Mouse (Mus musculus): ENCODE results near the gene Pcca.
A peak's percentile ranks its signal among the peaks of the same experiment; 100 is the strongest.
"Not testable (repeated sequence)": the region's sequence is repeated elsewhere in the genome, so short reads cannot be mapped to it uniquely, and the experiment has no call there.

Gene Pcca

GRCm38 (mm10) chr14:122560893-122561452 lies 26.8 kb downstream of the Pcca start:
- not testable (repeated sequence) for DNase-seq (ENCODE audit: low read depth, low spot score)

GRCm38 (mm10) chr14:122570862-122571261 lies 36.7 kb downstream of the Pcca start:
- no peak for DNase-seq (ENCODE audit: low read depth, low spot score)

GRCm38 (mm10) chr14:122574064-122574751 lies 40.1 kb downstream of the Pcca start:
- DNase-seq (ENCODE audit: low read depth, low spot score): no peak

GRCm38 (mm10) chr14:122577816-122578215 lies 43.7 kb downstream of the Pcca start:
- peak; percentile 5 for DNase-seq (ENCODE audit: low read depth, low spot score)

- no peak for DNase-seq (ENCODE audit: low read depth, low spot score)
Measured at GRCm38 (mm10) chr14:122582057-122582456, 47.9 kb downstream of the Pcca start.

GRCm38 (mm10) chr14:122582491-122583077 lies 48.5 kb downstream of the Pcca start:
- DNase-seq (ENCODE audit: low read depth, low spot score): no peak

GRCm38 (mm10) chr14:122584087-122584486 lies 50.0 kb downstream of the Pcca start:
- DNase-seq (ENCODE audit: low read depth, low spot score): not testable (repeated sequence)

GRCm38 (mm10) chr14:122586942-122587341 lies 52.8 kb downstream of the Pcca start:
- DNase-seq (ENCODE audit: low read depth, low spot score): no peak

- DNase-seq (ENCODE audit: low read depth, low spot score): no peak
Measured at GRCm38 (mm10) chr14:122597534-122597933, 63.4 kb downstream of the Pcca start.

- DNase-seq (ENCODE audit: low read depth, low spot score): no peak
Measured at GRCm38 (mm10) chr14:122598802-122599201, 64.7 kb downstream of the Pcca start.

- no peak for DNase-seq (ENCODE audit: low read depth, low spot score)
Measured at GRCm38 (mm10) chr14:122599839-122600238, 65.7 kb downstream of the Pcca start.

GRCm38 (mm10) chr14:122602701-122603100 lies 68.6 kb downstream of the Pcca start:
- DNase-seq (ENCODE audit: low read depth, low spot score): no peak

GRCm38 (mm10) chr14:122606499-122606898 lies 72.4 kb downstream of the Pcca start:
- no peak for DNase-seq (ENCODE audit: low read depth, low spot score)

GRCm38 (mm10) chr14:122607456-122607855 lies 73.3 kb downstream of the Pcca start:
- DNase-seq (ENCODE audit: low read depth, low spot score): no peak

- DNase-seq (ENCODE audit: low read depth, low spot score): no peak
Measured at GRCm38 (mm10) chr14:122608323-122608722, 74.2 kb downstream of the Pcca start.

GRCm38 (mm10) chr14:122611035-122611434 lies 76.9 kb downstream of the Pcca start:
- no peak for DNase-seq (ENCODE audit: low read depth, low spot score)

GRCm38 (mm10) chr14:122612317-122612716 lies 78.2 kb downstream of the Pcca start:
- no peak for DNase-seq (ENCODE audit: low read depth, low spot score)

- no peak for DNase-seq (ENCODE audit: low read depth, low spot score)
Measured at GRCm38 (mm10) chr14:122617656-122618055, 83.5 kb downstream of the Pcca start.

- DNase-seq (ENCODE audit: low read depth, low spot score): no peak
Measured at GRCm38 (mm10) chr14:122633416-122633815, 99.3 kb downstream of the Pcca start.

- no peak for DNase-seq (ENCODE audit: low read depth, low spot score)
Measured at GRCm38 (mm10) chr14:122636601-122637000, 102.5 kb downstream of the Pcca start.

GRCm38 (mm10) chr14:122637798-122638555 lies 103.9 kb downstream of the Pcca start:
- no peak for DNase-seq (ENCODE audit: low read depth, low spot score)

- DNase-seq (ENCODE audit: low read depth, low spot score): no peak
Measured at GRCm38 (mm10) chr14:122639168-122639720, 105.1 kb downstream of the Pcca start.

Data from WW6 (cell line).